Mouse (Mus musculus) adrenal gland, postnatal 14 days (tissue): Measurements from ENCODE around the gene Gadd45g. TPM values are rescaled to one million over a fixed set of nuclear protein-coding genes. Genes with fewer than 3 reads are reported as not detected.

Source experiments
- DNase-seq: peaks from one replicate; pipeline ENCODE4 v3.0.0; 2021; ENCODE audit warnings: mixed read lengths
- total RNA-seq: library from RNA; stranded (reverse); gene quantifications from 2 replicates; pipeline ENCODE4 v1.2.3, GENCODE M21; 2021

The Gadd45g gene
- total RNA-seq, 1 experiment from 2014 or later = 51.7 TPM

- DNase-seq = peak; percentile 42
These were observed 6.2 kb downstream of the Gadd45g start for GRCm38 (mm10) chr13:51852560-51853190.

GRCm38 (mm10) chr13:51853301-51854243 lies 7.1 kb downstream of the Gadd45g start:
- peak; percentile 87 for DNase-seq

GRCm38 (mm10) chr13:51855584-51855983 lies 9.1 kb downstream of the Gadd45g start:
- no peak for DNase-seq

GRCm38 (mm10) chr13:51857156-51857555 lies 10.7 kb downstream of the Gadd45g start:
- no peak for DNase-seq

- peak; percentile 75 for DNase-seq
These were observed 12.0 kb downstream of the Gadd45g start for GRCm38 (mm10) chr13:51858475-51858874.

- no peak for DNase-seq
These were observed 12.7 kb downstream of the Gadd45g start for GRCm38 (mm10) chr13:51859174-51859573.

GRCm38 (mm10) chr13:51859798-51860197 lies 13.3 kb downstream of the Gadd45g start:
- DNase-seq = no peak

GRCm38 (mm10) chr13:51862750-51863149 lies 16.3 kb downstream of the Gadd45g start:
- no peak for DNase-seq

- peak; percentile 70 for DNase-seq
These were observed 19.7 kb downstream of the Gadd45g start for GRCm38 (mm10) chr13:51866151-51866659.

GRCm38 (mm10) chr13:51868491-51869128 lies 22.1 kb downstream of the Gadd45g start:
- DNase-seq = peak; percentile 78

- DNase-seq = no peak
These were observed 22.6 kb downstream of the Gadd45g start for GRCm38 (mm10) chr13:51869129-51869491.

- peak; percentile 64 for DNase-seq
These were observed 24.7 kb downstream of the Gadd45g start for GRCm38 (mm10) chr13:51871148-51871547.

- peak; percentile 73 for DNase-seq
These were observed 25.9 kb downstream of the Gadd45g start for GRCm38 (mm10) chr13:51872252-51872962.

- DNase-seq = no peak
These were observed 26.6 kb downstream of the Gadd45g start for GRCm38 (mm10) chr13:51872963-51873514.

- no peak for DNase-seq
These were observed 27.3 kb downstream of the Gadd45g start for GRCm38 (mm10) chr13:51873786-51874185.

- DNase-seq = no peak
These were observed 29.7 kb downstream of the Gadd45g start for GRCm38 (mm10) chr13:51876131-51876530.

- no peak for DNase-seq
These were observed 32.3 kb downstream of the Gadd45g start for GRCm38 (mm10) chr13:51878806-51879205.

GRCm38 (mm10) chr13:51879571-51879970 lies 33.1 kb downstream of the Gadd45g start:
- DNase-seq = no peak

- DNase-seq = no peak
These were observed 33.5 kb downstream of the Gadd45g start for GRCm38 (mm10) chr13:51880019-51880418.

- DNase-seq = peak; percentile 56
These were observed 35.0 kb downstream of the Gadd45g start for GRCm38 (mm10) chr13:51881271-51882128.

- DNase-seq = peak; percentile 45
These were observed 35.7 kb downstream of the Gadd45g start for GRCm38 (mm10) chr13:51882218-51882617.
